Mouse (Mus musculus) small intestine, adult 2 months (tissue): ENCODE measurements around the gene Nkd1. TPM values are rescaled to one million over a fixed set of nuclear protein-coding genes. Genes with fewer than 3 reads are reported as not detected.

Experiments
- H3K27ac ChIP-seq: fragments of 200-500 bp; 2 replicates; pipeline ENCODE4 v1.5.1; 2012; ENCODE audit warnings: low read depth, low read length, control low read depth, inconsistent platforms; ENCODE audit not compliant: insufficient read depth
- H3K27me3 ChIP-seq: fragments of 200-500 bp; 2 replicates; pipeline ENCODE4 v1.6.1; 2012; ENCODE audit warnings: mild to moderate bottlenecking, moderate library complexity, low read length, inconsistent platforms; ENCODE audit not compliant: control insufficient read depth, insufficient read depth
- H3K36me3 ChIP-seq: fragments of 200-500 bp; 2 replicates; pipeline ENCODE4 v1.6.1; 2012; ENCODE audit warnings: mild to moderate bottlenecking, low read length, control low read depth, inconsistent platforms; ENCODE audit not compliant: control insufficient read depth, insufficient read depth
- H3K4me1 ChIP-seq: fragments of 200-500 bp; 2 replicates; pipeline ENCODE4 v1.6.1; 2012; ENCODE audit warnings: low read length, inconsistent platforms, mixed read lengths; ENCODE audit not compliant: control insufficient read depth, insufficient read depth, insufficient read length
- H3K4me3 ChIP-seq: fragments of 200-500 bp; 2 replicates; pipeline ENCODE4 v1.5.1; 2012; ENCODE audit warnings: low read depth, mild to moderate bottlenecking, control low read depth, inconsistent platforms, low read length, moderate library complexity
- CTCF ChIP-seq: fragments of 200-500 bp; IDR thresholded peaks from 2 replicates; pipeline ENCODE4 v1.5.1; 2012; ENCODE audit warnings: low read depth, mild to moderate bottlenecking, control low read depth, inconsistent platforms, low read length, moderate library complexity, mixed read lengths; ENCODE audit not compliant: insufficient replicate concordance, insufficient read length; ENCODE audit errors: extremely low read depth
- POLR2A ChIP-seq: fragments of 200-500 bp; IDR thresholded peaks from 2 replicates; pipeline ENCODE4 v1.6.1; 2012; ENCODE audit warnings: low read depth, mild to moderate bottlenecking, control low read depth, inconsistent platforms, low read length, moderate library complexity
- WGBS: fragments of 180-500 bp; shearing (Covaris S2); methylation state at CpG from one replicate; pipeline ENCODE4 v1.1.7; 2018; 5-methylcytosine and 5-hydroxymethylcytosine counted together
- polyA plus RNA-seq: library from polyadenylated mRNA; depleted of rRNA; stranded (reverse); fragments of >200 nt; gene quantifications from 2 replicates; pipeline ENCODE4 v1.2.3, GENCODE M21; 2012

The Nkd1 gene
- polyA plus RNA-seq, 1 experiment, result 18.3 TPM

DNA sequence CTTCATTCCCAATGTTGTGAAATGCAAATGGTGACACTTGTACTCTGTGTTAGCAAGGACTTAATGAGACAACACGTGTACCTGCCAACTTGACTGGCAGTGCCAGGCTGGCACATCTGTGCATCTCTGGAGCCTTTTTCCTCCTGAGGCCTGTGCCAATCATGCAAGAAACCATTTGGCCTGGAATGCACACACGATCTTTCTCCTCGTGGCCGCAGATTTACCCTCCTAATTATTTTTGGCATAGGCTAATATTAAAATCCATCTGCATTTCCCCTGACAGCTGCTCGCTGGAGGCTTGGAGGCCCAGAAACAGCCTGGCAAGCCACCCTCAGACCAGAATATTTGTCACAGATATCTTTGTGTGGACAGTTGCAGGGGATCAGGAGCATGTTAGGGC is 56.5 kb downstream of the Nkd1 start:
- Histone ChIP-seq H3K36me3 (no peaks in the 10 kb centered on the region), H3K27ac (no peak overlapping the region), H3K27me3 (no peaks in the 10 kb centered on the region), H3K4me3 (no peak overlapping the region), H3K4me1 (peaks cover 8% of the 10 kb centered on the region)
- no peak for TF ChIP-seq CTCF
- TF ChIP-seq POLR2A, result no peak
- 76% methylated on average over 5 of the region's 5 CpGs for WGBS

DNA sequence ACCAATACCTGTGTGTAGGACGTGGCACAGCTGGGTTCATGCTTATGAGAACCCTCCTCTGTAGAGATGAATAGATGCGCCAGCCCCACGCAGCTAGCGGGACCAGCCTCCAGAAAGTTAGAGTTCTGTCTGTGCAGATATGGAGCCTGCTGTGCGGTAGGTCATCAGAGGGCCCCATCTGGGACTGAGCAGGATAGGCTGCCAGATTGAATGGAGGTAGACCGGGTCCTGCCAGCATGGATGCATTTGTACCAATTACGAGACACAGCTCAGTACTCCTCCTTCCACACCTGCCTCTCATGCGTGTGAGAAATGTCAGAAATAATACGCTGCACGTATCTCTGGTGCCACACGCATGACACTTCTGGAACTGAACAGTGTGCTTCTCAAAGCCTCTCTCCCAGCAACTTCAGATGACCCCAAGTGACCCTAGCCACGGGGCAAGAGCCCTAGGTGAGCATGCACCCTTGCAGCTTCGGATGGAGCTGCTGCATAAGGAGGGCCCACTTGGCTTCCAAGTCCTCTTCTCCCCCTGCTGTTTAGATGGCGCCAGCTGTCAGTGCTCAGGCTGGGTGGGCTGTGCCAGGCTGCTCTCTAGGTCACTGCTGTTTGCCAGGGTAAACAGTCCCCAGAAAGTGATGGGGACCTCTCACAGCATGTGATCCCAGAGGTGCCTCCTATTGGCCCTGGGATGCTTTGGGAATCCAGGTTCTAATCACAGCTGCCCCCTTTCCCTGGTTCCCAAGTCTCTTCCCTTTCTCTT is 57.4 kb downstream of the Nkd1 start:
- Histone ChIP-seq H3K27me3 (no peaks in the 10 kb centered on the region), H3K4me1 (peaks cover 8% of the 10 kb centered on the region), H3K36me3 (no peaks in the 10 kb centered on the region), H3K4me3 (no peak overlapping the region), H3K27ac (no peak overlapping the region)
- 75% methylated on average over 14 of the region's 14 CpGs for WGBS
- TF ChIP-seq POLR2A (no peak), CTCF (no peak)

DNA sequence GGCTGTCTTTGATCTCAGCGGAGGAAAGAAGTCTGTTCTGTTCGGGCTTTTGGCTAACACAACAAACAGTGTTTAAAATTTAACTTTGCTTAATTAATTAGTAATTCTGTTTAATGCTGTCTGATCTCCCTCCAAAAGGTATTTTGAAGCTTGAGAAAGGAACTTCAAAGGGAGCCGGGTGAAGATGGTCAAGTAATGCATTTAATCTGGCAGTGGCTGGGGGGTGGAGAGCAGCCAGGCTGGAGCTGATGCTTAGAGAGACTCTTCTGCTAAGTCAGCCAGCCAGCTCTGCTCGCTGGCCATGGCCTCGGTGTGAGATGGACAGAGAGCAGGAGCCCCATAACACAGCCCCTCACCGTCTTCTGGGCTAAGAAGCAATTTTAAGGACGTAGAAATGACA is 58.1 kb downstream of the Nkd1 start:
- H3K36me3 ChIP-seq, result no peaks in the 10 kb centered on the region
- peaks cover 8% of the 10 kb centered on the region for H3K4me1 ChIP-seq
- H3K27ac ChIP-seq, result peak overlapping the region; percentile 49; the same call in 1 of the 2 replicates
- WGBS, result 39% methylated on average over 7 of the region's 7 CpGs
- no peaks in the 10 kb centered on the region for H3K27me3 ChIP-seq
- TF ChIP-seq CTCF (no peak), POLR2A (no peak)
- H3K4me3 ChIP-seq, result no peak overlapping the region

DNA sequence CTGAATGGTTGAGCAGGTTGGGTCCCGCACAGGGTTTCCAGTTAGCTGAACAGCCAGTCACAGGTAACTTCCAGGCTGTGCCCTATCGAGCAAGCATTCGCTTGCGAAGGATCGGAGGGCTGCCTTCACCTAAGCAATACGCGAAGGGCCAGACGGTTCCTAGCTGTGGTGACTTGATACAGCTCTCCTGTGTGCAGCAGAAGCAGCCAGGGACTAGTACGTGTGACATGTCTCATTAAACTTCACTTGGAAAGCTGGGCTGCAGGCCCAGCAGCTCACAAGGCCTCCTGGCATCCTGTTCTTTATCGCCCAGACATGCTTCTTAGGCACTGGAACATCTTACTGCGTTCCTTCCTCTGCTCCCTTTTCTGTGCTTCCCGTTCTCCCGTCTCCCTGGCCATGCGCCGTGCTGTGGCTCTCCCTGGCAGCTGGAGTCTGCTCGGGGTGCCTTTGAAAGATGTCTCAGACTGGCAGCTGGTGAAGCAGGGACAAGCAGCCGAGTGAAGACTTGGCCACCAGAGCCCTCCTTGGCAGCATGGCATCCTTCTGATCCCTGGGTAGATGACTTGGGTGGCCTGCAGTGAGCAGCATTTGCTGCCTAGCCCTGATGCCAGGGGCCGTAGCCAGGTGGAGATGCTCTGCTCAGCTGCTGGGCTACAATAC is 58.6 kb downstream of the Nkd1 start:
- 68% methylated on average over 18 of the region's 18 CpGs for WGBS
- H3K27ac ChIP-seq, result peak overlapping the region; percentile 49; the same call in 1 of the 2 replicates
- TF ChIP-seq CTCF (no peak), POLR2A (no peak)

DNA sequence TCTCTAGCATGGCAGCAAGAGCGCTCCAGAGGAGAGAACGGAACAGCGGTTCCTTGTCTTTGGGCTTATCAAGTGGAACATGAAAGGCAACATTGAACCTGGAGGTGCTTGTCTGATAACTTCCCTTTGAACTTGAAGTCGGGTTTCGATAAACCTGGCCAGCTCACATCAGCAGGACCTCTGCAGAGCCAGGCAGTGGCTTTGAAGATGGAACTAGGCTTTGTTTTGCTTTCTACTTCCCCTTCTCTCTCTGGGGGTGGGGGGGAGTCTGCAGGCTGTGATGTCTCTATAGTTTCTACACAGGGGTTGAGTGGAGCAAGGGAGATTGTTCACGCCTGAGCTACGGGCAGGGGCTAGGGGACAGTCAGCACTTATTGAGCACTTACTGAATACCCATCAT is 59.6 kb downstream of the Nkd1 start:
- H3K36me3 ChIP-seq, result no peaks in the 10 kb centered on the region
- WGBS, result 26% methylated on average over 7 of the region's 7 CpGs
- H3K27me3 ChIP-seq, result no peaks in the 10 kb centered on the region
- no peak for TF ChIP-seq CTCF
- TF ChIP-seq POLR2A, result no peak
- H3K27ac ChIP-seq, result no peak overlapping the region
- H3K4me3 ChIP-seq, result no peak overlapping the region
- H3K4me1 ChIP-seq, result peaks cover 8% of the 10 kb centered on the region

More for the DNA sequence above, 58.6 kb downstream of the Nkd1 start:
- Histone ChIP-seq H3K4me3 (no peak overlapping the region), H3K27me3 (no peaks in the 10 kb centered on the region), H3K4me1 (peaks cover 8% of the 10 kb centered on the region), H3K36me3 (no peaks in the 10 kb centered on the region)

DNA sequence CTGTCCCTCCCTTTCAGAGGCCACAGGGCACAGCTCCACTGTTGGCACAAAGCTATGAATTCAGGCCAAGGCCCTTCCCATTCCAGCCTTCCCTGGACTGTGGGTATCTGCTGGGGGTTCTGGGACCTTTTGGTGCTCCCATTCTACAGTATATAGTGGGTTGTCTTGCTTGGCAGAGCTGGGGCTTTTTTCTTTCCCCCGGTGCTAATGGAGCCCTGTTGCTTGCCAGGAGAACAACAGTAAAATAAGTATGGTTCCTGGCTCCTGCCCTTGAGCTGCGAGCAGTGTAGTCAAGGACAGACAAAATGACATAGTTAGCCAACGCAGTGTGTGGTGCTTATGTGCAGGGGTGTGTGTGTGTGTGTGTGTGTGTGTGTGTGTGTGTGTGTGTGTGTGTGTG is 62.7 kb downstream of the Nkd1 start:
- 86% methylated on average over 3 of the region's 3 CpGs for WGBS
- Histone ChIP-seq H3K27me3 (no peaks in the 10 kb centered on the region), H3K4me3 (no peak overlapping the region), H3K27ac (no peak overlapping the region), H3K4me1 (peaks cover 5% of the 10 kb centered on the region; the same call in 1 of the 2 replicates), H3K36me3 (no peaks in the 10 kb centered on the region)
- TF ChIP-seq CTCF (no peak), POLR2A (no peak)

DNA sequence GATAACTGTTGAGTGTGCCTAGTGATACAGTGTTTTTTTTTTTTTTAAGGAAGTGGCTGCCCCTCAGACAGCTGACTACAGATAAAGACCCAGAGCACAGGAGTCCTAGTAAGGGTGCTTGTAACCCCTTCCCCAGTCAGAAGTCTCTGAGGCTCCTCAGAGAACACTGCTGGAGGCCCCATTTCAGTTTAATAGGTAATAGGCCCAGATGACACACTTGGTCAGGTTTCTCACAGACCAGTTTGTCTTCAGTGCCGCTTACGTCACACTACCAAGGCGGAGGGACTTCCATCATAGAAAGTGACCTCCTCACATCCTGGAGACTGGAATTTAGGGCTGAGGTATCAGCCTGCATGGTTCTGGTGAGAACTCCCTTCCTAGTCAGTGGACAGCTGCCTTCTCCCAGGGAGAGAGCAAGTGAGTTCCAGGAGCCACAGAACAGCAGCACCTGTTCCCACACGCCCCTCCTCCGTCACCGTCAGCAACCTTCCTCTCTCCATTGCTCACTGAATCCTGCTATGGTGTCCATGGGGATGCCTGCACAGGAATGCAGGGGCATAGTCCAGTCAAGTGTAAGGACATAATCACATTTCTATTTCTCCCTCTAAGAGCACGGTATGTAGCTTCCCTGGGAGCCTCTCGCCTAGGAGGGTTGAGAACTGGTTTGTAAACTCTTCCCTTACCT is 67.2 kb downstream of the Nkd1 start:
- H3K4me3 ChIP-seq, result no peak overlapping the region
- H3K27ac ChIP-seq, result no peak overlapping the region
- no peaks in the 10 kb centered on the region for H3K4me1 ChIP-seq
- TF ChIP-seq CTCF, result no peak
- TF ChIP-seq POLR2A, result no peak
- no peaks in the 10 kb centered on the region for H3K27me3 ChIP-seq
- no peaks in the 10 kb centered on the region for H3K36me3 ChIP-seq
- 89% methylated on average over 8 of the region's 8 CpGs for WGBS
